Mouse (Mus musculus): ENCODE data around the gene Pkd1l1. TPM values are rescaled to one million over a fixed set of nuclear protein-coding genes. Genes with fewer than 3 reads are reported as not detected.

Pkd1l1 gene
- not detected for polyA plus RNA-seq (2014; fragmentation: Illumina TruSeq; extraction: RNeasy Lipid Tissue Mini Kit (QIAGEN cat#74804); ENCODE audit: low read depth, low replicate concordance)

GRCm38 (mm10) chr11:8973166-8973565, at the start of gene Pkd1l1:
Pkd1l1 (minus strand) TSS chr11:8973266.

GRCm38 (mm10) chr11:9010853-9011339, 37.8 kb upstream of the Pkd1l1 start, which contains the start of gene Hus1:
Hus1 (minus strand) TSS chr11:9011191.

Other genes starting within 250 kb of the Pkd1l1 start
- gene Hus1, start 37.9 kb upstream of the Pkd1l1 start, polyA plus RNA-seq (2014; fragmentation: Illumina TruSeq; extraction: RNeasy Lipid Tissue Mini Kit (QIAGEN cat#74804); ENCODE audit: low read depth, low replicate concordance), result 5.4 TPM
- 1.3 TPM for gene Gm11992, start 75.3 kb upstream of the Pkd1l1 start, polyA plus RNA-seq (2014; fragmentation: Illumina TruSeq; extraction: RNeasy Lipid Tissue Mini Kit (QIAGEN cat#74804); ENCODE audit: low read depth, low replicate concordance)
- 1.1 TPM for gene Sun3, start 75.7 kb upstream of the Pkd1l1 start, polyA plus RNA-seq (2014; fragmentation: Illumina TruSeq; extraction: RNeasy Lipid Tissue Mini Kit (QIAGEN cat#74804); ENCODE audit: low read depth, low replicate concordance)
- 3.4 TPM for gene Upp1, start 144.8 kb upstream of the Pkd1l1 start, polyA plus RNA-seq (2014; fragmentation: Illumina TruSeq; extraction: RNeasy Lipid Tissue Mini Kit (QIAGEN cat#74804); ENCODE audit: low read depth, low replicate concordance)
- gene Abca13, start 218.7 kb upstream of the Pkd1l1 start, polyA plus RNA-seq (2014; fragmentation: Illumina TruSeq; extraction: RNeasy Lipid Tissue Mini Kit (QIAGEN cat#74804); ENCODE audit: low read depth, low replicate concordance), result not detected